Mouse (Mus musculus) adrenal gland, postnatal 36 days (tissue): Measurements from ENCODE around the gene Ppm1h. TPM values are rescaled to one million over a fixed set of nuclear protein-coding genes. Genes with fewer than 3 reads are reported as not detected.
"Not testable (repeated sequence)": the region's sequence is repeated elsewhere in the genome, so short reads cannot be mapped to it uniquely, and the experiment has no call there.

Experiments
- DNase-seq, 2 experiments: peaks; one replicate each; pipeline ENCODE4 v3.0.0; 2021; ENCODE audit warnings: mixed read lengths in 1 of 2
- total RNA-seq, 2 experiments: library from RNA; stranded (reverse); gene quantifications; 2 replicates each; pipeline ENCODE4 v1.2.3; 2021

Gene Ppm1h
- total RNA-seq, 2 experiments from 2014 or later: 17.6 to 35.3 TPM

- DNase-seq: peak; percentile 74 to 78
Observed at GRCm38 (mm10) chr10:122895121-122895770, 216.7 kb downstream of the Ppm1h start.

DNA sequence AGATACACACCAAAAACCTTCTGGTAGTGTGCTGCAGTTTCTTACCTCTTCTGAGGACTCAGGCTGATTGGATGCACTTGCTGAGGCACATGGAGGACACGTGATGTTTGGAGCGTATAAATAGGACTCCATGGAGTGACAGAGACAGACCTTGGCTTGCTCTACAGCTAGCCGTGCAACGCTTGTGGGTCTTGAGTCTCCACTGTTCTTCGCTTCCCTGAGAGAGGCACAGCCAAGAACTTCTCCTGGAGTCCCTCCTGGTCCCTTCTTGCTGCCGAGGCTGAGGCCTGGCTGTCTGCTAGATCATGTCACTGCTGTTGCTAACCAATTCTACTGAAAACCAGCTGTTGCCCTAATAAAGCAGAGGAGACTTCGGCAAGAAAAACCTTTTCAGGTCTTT, 221.4 kb downstream of the Ppm1h start:
- DNase-seq: no peak

GRCm38 (mm10) chr10:122900466-122900865, 221.9 kb downstream of the Ppm1h start:
- DNase-seq: peak; percentile 20 to 35

DNA sequence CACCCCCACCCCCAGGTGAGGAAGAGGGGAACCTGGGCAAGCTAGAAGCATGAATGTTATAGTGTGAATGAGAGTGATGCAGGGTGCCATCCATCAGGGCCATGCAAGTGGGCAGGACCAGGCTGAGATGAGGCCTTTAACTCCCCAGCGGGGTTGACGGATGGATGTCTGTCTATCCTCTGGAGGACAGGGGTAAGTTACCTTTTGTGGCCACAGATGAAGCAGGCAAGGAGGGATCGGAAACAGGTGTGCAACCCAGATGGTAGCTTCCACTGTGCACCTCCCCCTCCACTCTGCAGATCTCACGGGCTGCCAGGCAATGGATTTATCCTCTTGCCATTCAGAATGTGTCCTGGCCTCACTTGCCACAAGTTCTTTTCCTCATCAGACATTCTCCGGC, 222.8 kb downstream of the Ppm1h start:
- no peak for DNase-seq

GRCm38 (mm10) chr10:122909406-122910032, 231.0 kb downstream of the Ppm1h start:
- DNase-seq: no peak

DNA sequence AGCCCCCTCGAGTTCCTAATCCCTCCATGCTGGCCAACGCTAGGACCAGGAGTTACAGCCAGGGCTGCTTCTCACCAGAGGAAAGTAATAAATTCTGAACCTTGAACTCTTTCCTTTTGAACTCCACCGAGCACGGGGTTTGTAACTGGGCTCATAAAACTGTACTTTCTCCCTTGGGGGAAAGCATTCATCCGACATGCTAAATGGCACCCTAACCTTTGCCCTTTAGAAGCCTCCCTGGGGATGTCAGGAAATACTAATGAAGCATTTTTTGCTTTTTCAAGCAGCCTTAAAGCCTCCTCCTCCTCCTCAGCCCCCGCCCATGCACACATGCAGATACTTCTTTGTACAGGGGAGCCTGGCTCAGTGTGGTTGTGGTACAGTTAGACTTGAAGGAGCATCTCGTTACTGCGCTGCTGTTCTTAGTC, 232.2 kb downstream of the Ppm1h start:
- DNase-seq: no peak

DNA sequence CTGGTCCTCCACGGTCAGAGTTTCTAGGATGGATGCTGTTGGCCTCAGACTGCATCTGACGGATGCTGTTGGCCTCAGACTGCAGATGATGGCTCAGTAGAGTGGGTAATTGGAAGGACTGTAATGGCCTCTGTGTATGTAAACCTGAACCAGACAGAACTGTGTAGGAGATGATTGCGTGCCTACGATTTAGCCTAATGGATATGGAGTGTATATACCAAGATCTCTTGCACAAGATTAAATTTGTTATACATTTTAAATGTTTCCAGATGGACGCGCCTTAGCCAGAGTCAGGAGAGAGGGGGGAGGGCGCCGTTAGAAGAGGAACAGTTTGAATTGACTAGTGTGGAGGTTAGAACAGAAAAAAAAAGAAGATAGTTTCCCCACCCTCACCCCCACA, 233.1 kb downstream of the Ppm1h start:
- DNase-seq: no peak

GRCm38 (mm10) chr10:122912086-122912690, 233.6 kb downstream of the Ppm1h start:
- DNase-seq: no peak

DNA sequence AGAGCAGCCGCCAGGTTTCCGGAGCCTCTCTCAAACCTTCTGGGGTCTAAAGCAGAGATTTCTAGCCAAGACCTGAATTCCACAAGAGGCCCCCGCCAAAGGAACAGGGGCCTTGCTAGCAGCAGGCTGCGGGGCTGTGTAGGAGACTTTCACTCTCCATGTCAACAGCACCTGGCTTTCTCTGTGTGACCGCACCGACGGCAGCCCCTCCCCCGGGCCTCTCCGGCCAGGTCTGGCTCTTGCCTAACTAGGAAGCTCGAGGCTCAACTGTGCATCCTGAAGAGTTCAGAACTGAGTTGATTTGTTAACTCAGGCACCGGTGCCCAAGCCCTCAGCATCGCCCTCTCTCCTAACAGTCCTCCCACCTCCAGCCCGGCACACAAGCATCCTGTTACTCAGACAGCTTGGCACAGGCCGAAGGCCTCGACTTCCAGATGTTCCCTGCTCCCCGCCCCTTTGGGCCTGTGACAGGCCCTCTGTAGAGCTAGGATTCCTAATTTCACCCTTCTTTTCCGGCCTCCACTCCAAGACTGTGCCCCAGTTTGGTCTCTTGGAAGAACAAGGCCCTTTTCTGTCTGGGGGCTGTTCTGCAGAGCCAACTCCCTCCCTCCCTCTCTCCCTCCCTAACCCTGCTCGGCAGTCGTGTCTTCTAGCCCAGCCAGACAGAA, 234.3 kb downstream of the Ppm1h start:
- DNase-seq: peak; percentile 79 to 82

- DNase-seq: no peak
Observed at GRCm38 (mm10) chr10:122913393-122913792, 234.8 kb downstream of the Ppm1h start.

- no peak for DNase-seq
Observed at GRCm38 (mm10) chr10:122915905-122916304, 237.3 kb downstream of the Ppm1h start.

DNA sequence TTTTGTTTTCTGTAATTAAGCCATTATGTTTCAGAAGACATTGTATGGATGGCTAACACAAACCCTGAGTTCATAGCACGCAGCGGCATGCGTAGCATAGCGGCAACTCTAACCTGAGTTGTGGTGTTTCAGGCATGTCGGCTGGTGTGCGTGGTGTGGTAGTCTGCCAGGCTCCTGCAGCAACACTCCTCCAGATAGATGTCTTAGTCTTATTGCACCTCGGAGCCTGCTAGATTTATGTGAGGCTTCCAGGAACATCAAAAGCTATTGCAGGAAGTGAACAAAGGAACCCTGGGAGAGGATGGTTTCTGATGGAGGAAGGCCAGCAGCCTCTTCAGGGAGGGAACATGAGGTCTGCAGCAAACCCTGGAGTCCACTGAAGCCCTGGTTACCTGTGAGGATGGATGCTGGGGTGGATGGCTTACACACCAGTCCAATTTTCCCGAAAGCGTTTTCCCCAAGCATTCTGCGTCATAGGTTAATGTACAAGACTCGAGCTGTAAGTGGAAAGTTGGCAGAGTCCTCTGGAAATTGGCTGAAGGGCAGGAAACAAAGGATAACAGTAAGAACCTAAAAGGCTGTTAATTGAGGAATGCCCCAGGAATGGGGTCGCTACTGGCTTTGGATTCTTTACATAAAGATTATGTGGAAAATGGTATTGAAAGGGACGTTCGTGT, 239.2 kb downstream of the Ppm1h start:
- no peak for DNase-seq

DNA sequence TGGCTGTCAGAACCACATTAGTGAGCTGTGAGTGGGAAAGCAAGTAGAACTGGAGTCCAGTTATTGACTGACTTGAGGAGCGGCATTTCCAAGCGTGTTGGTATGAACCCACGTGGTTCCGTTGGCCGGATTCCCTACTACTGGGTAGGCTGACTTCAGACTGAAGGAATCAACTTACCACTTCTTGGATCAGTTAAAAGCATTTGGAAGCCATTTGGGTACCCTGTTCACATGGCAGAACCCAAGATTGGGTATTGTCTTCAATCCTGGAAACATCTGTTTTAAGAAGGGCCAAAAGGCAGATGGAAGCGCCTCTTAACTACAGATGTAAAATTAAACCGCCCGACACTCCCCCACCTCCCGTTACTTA, 239.7 kb downstream of the Ppm1h start:
- no peak for DNase-seq

- DNase-seq: no peak
Observed at GRCm38 (mm10) chr10:122918754-122919153, 240.2 kb downstream of the Ppm1h start.

- no peak for DNase-seq
Observed at GRCm38 (mm10) chr10:122919416-122919815, 240.9 kb downstream of the Ppm1h start.

DNA sequence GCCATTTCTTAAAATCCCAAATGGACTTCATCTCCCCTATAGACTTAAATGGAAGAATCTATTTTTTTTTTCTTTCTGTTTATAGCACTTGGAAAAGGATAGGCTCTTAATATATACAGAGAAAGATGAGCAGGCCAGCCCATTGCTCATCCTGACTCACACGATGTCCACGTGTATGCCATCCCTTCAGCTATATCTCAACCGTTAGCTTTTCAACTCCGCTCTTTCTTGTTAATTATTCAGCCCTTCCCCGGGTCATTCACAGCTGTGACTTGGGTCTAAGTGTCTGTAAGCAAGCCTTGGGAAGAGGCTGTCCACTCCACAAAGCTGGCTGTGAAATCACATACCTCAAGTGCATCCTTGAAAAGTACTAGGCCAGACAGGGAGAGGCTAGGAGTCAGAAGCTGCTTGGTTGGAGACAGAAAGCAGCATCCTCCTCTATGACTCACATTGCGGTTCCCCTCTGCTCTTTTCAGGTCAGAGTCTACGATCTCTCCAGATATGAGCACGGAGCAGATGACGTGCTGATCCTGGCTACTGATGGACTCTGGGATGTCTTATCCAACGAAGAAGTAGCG, 241.7 kb downstream of the Ppm1h start:
- DNase-seq: no peak

DNA sequence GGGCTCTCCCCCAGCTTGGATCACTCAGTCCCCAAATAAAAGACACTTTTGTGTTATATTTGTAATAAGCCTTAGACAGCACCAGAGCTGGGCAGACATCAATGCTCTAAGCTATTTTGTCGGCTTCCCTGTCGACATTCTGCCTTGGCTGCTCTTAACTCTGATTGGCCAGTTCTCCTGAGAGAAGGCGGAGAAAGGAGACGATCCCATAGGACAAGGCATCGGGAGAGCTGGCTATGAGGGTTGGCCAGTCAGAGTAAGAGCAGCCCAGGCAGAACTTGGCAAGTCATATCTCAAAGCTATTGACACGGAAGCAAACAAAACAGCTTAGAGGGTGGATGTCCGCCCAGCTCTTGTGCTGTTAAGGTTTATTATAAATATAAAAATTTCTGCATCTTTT, 243.7 kb downstream of the Ppm1h start:
- no peak for DNase-seq

DNA sequence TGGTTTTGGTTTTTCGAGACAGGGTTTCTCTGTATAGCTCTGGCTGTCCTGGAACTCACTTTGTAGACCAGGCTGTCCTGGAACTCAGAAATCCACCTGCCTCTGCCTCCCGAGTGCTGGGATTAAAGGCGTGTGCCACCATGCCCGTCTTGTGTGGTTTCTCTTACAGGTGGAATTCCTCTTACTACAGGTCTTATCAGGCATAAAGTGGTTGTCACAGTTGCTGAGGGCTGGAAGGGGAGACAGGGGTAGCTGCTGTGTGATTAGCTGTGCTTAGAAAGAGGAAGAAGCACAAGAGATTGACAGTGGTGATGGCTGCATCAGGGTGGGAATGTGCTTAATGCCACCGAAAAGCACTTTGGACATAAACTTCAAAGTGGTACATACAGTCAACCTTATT, 246.0 kb downstream of the Ppm1h start:
- DNase-seq: not testable (repeated sequence)

- DNase-seq: no peak
Observed at GRCm38 (mm10) chr10:122926275-122926674, 247.7 kb downstream of the Ppm1h start.

- DNase-seq: no peak
Observed at GRCm38 (mm10) chr10:122930520-122930919, 252.0 kb downstream of the Ppm1h start.

- DNase-seq: peak in 1 of 2 experiments; percentile 26
Observed at GRCm38 (mm10) chr10:122931193-122931832, 252.8 kb downstream of the Ppm1h start.
